Mouse (Mus musculus) kidney, adult 2 months (tissue): Measurements from ENCODE around the gene Ninj2.

ENCODE experiments used
- CTCF ChIP-seq: fragments of 200-500 bp; conservative IDR thresholded peaks from 2 replicates; pipeline ENCODE4 v1.5.1; 2011; ENCODE audit warnings: low read depth, mild to moderate bottlenecking, control low read depth, low read length, moderate library complexity, mixed read lengths; ENCODE audit not compliant: insufficient read depth, insufficient read length
- POLR2A ChIP-seq: fragments of 200-500 bp; IDR thresholded peaks from one replicate; pipeline ENCODE4 v1.6.1; 2011; ENCODE audit warnings: low read depth, low read length, control low read depth

DNA sequence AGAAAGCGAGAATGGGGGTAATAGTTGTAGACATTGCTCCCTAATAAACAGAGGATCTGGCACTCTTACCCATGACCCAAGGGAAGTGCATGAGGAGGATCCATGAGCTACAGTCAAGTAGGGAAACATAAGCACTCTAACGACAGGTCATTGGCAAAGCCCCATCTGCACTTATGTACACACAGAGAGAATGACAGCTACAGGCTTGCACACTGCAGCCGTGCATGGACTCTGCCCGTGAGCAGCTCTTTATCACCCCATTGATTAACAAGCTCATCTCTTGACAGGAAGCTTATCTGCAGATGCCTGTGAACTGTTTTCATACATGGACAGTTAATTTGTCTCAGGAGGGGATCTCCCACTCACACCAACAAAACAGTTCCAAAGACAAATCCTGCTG, 74.4 kb downstream of the Ninj2 start:
- TF ChIP-seq CTCF = no peak
- no peak for TF ChIP-seq POLR2A
